Mouse (Mus musculus) E14TG2a.4 (cell line): ENCODE measurements around the gene 9130019O22Rik.

ENCODE experiments used
- CTCF ChIP-seq: conservative IDR thresholded peaks from 2 replicates; pipeline ENCODE4 v1.5.1; 2014; ENCODE audit warnings: low read length
- NANOG ChIP-seq: IDR thresholded peaks from 2 replicates; pipeline ENCODE4 v1.6.1; 2014; ENCODE audit warnings: borderline replicate concordance, low read length, mixed read lengths

DNA sequence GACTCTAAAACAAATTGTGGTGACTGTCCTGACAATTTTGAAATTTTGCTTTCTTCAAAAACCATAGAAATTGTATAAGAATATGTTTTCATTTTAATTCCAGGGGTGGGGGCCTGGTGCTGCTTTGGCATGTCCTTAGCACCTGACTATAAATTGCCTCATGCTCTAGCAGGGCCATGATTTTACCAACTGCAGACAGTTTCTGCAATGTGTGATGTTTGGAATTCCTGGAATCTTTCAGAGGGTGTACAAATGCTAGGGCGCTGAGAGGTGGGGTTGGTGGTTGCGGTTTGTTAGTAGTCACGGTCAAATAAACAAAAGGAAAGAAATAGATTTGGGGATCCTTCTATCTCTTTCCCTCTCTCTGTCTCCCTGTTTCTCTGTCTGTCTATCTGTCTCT, 20.7 kb downstream of the 9130019O22Rik start:
- TF ChIP-seq CTCF (no peak), NANOG (no peak)
